Mouse (Mus musculus) heart, embryonic 14.5 days (tissue): Measurements from ENCODE around the gene Gm5105. TPM values are rescaled to one million over a fixed set of nuclear protein-coding genes. Genes with fewer than 3 reads are reported as not detected.

Experiments
- ATAC-seq: fragments of 200-750 bp; cut with Nextera tagmentation; 2 replicates; pipeline ENCODE4 v1.8.0; 2017; ENCODE audit warnings: low read depth, moderate TSS enrichment; ENCODE audit not compliant: insufficient number of reproducible peaks, insufficient read depth, low FRiP score
- H3K27ac ChIP-seq, 2 experiments: fragments of 200-500 bp in 1 of 2; fragments of 300-500 bp in 1 of 2; sonication (generic) in 1 of 2; replicated peaks in 1 of 2; 2 replicates each; pipeline ENCODE4 v1.5.1; 2012 to 2014; ENCODE audit warnings: low read depth in 2 of 2, low read length in 2 of 2, control low read depth in 1 of 2, mild to moderate bottlenecking in 1 of 2, mixed read lengths in 1 of 2; ENCODE audit not compliant: control insufficient read depth in 1 of 2, insufficient read depth in 1 of 2
- H3K27me3 ChIP-seq: fragments of 300-500 bp; sonication (generic); 2 replicates; pipeline ENCODE4 v1.6.1; 2014; ENCODE audit warnings: mild to moderate bottlenecking, low read length, control low read depth; ENCODE audit not compliant: control insufficient read depth, insufficient read depth
- H3K36me3 ChIP-seq: fragments of 300-500 bp; sonication (generic); 2 replicates; pipeline ENCODE4 v1.6.1; 2014; ENCODE audit warnings: mild to moderate bottlenecking, control low read depth, low read length, mixed read lengths; ENCODE audit not compliant: control insufficient read depth, insufficient read depth
- H3K4me1 ChIP-seq, 2 experiments: fragments of 200-500 bp in 1 of 2; fragments of 300-500 bp in 1 of 2; sonication (generic) in 1 of 2; 2 replicates each; pipeline ENCODE4 v1.6.1; 2012 to 2014; ENCODE audit warnings: low read length in 2 of 2, control low read depth in 1 of 2, mixed read lengths in 1 of 2; ENCODE audit not compliant: control insufficient read depth in 2 of 2, insufficient read depth in 2 of 2
- H3K4me2 ChIP-seq: fragments of 300-500 bp; sonication (generic); 2 replicates; pipeline ENCODE4 v1.6.1; 2014; ENCODE audit warnings: mild to moderate bottlenecking, low read length
- H3K4me3 ChIP-seq, 2 experiments: fragments of 200-500 bp in 1 of 2; fragments of 300-500 bp in 1 of 2; sonication (generic) in 1 of 2; 2 replicates each; pipeline ENCODE4 v1.5.1; 2012 to 2014; ENCODE audit warnings: low read length in 2 of 2, mild to moderate bottlenecking in 2 of 2, control low read depth in 1 of 2, low read depth in 1 of 2, moderate library complexity in 1 of 2; ENCODE audit not compliant: control insufficient read depth in 1 of 2, insufficient read depth in 1 of 2
- H3K9ac ChIP-seq: fragments of 300-500 bp; sonication (generic); 2 replicates; pipeline ENCODE4 v1.6.1; 2014; ENCODE audit warnings: mild to moderate bottlenecking, low read length
- H3K9me3 ChIP-seq: fragments of 300-500 bp; sonication (generic); 2 replicates; pipeline ENCODE4 v1.6.1; 2016; ENCODE audit warnings: low read length, control low read depth; ENCODE audit not compliant: control insufficient read depth
- WGBS: fragments of 180-500 bp; shearing (Covaris S2); extraction: QIAGEN DNeasy Blood & Tissue Kit; methylation state at CpG from one replicate; pipeline ENCODE4 v1.1.7; 2014; 5-methylcytosine and 5-hydroxymethylcytosine counted together
- polyA plus RNA-seq: library from polyadenylated mRNA; unstranded; fragments of >200 nt; fragmentation: Nextera tagmentation; extraction: Ambion mirVana; gene quantifications from 2 replicates; pipeline ENCODE4 v1.2.1, GENCODE M21; 2014

Gm5105 gene
- polyA plus RNA-seq, 1 experiment from 2014 or later: 0.57 TPM

DNA sequence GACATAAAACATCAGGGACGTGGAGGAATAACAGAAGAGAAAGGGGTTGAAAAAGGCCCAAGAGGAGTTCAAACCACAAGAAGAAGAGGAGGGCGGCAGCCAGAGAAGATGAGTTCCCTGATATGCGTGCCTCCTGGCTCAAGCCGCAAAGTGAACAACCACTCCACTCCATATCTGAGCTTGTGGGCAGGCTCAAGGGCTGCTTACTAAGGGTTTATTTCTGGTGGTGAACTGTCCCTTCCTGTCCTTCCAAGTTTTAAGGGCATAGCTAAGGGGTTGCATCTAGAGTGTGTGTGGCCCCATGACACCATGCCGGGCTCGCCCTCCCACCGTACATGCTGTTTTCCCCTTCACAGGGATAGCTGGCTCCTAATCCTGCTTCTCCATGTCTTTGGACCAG, 6.8 kb downstream of the Gm5105 start:
- WGBS: 45% methylated on average over 7 of the region's 7 CpGs
- no peak overlapping the region for H3K4me3 ChIP-seq

DNA sequence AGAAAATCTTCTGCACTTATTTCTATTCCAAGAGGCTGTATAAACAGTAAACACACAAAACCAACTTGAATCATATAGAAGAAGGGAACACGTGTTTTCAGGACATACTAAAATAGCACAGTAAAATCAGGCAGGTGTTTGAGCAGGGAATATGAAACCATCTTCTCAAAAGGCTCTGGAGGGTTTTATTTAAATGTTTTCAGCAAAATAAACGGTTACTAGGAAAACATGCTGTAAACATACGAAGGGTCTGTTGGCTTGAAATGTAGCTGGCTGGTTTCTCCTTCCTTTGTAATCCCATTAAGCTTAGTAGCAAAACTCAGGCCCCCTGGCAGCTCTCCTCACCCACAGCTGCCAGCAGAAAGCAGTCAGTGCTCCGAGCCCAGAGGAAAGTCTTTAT, 9.0 kb downstream of the Gm5105 start:
- H3K4me3 ChIP-seq: no peak overlapping the region
- H3K27me3 ChIP-seq: no peaks in the 10 kb centered on the region
- peaks cover 23 to 45% of the 10 kb centered on the region in 2 experiments for H3K4me1 ChIP-seq
- no peak overlapping the region for H3K27ac ChIP-seq
- ATAC-seq: no peak
- H3K4me2 ChIP-seq: no peak overlapping the region
- no peaks in the 10 kb centered on the region for H3K36me3 ChIP-seq
- no peaks in the 10 kb centered on the region for H3K9me3 ChIP-seq
- whole genome bisulfite sequencing: 71% methylated on average over 4 of the region's 4 CpGs
- H3K9ac ChIP-seq: no peak overlapping the region

More for the DNA sequence above, 6.8 kb downstream of the Gm5105 start:
- Histone ChIP-seq H3K4me2 (no peak overlapping the region), H3K27ac (peak overlapping the region; percentile 34 to 56), H3K36me3 (no peaks in the 10 kb centered on the region), H3K9ac (no peak overlapping the region), H3K27me3 (no peaks in the 10 kb centered on the region), H3K4me1 (peaks cover 27 to 56% of the 10 kb centered on the region in 2 experiments), H3K9me3 (no peaks in the 10 kb centered on the region)
- 0 out of 2 replicates have a peak, but pooled peaks have one; percentile 8 for ATAC-seq

DNA sequence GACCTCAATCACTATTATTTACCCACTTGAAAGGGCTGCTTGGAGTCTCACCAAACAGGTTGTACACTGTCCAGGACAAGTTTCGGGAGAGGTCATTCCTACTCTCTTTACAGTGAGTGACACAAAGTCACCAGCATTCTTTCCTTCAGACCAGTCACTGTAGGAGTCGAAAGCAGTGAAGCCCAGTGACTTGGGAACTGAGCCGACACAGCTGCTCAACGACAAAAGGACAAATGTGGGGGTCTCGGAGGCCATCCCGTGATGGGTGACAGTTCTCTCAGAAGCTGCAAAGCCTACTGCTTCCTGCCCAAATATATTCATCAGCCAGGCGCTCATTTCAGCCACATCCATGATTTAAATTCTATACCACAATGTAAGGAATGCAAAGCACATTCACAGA, 10.2 kb downstream of the Gm5105 start:
- H3K9ac ChIP-seq: no peak overlapping the region
- H3K27ac ChIP-seq: peak overlapping the region; percentile 51 to 53; a peak in 3 of 4 replicates
- H3K4me1 ChIP-seq: peaks cover 24 to 40% of the 10 kb centered on the region in 2 experiments
- no peaks in the 10 kb centered on the region for H3K36me3 ChIP-seq
- H3K4me2 ChIP-seq: no peak overlapping the region
- no peaks in the 10 kb centered on the region for H3K27me3 ChIP-seq
- no peak for ATAC-seq
- no peaks in the 10 kb centered on the region for H3K9me3 ChIP-seq
- 47% methylated on average over 7 of the region's 7 CpGs for WGBS
- H3K4me3 ChIP-seq: no peak overlapping the region

DNA sequence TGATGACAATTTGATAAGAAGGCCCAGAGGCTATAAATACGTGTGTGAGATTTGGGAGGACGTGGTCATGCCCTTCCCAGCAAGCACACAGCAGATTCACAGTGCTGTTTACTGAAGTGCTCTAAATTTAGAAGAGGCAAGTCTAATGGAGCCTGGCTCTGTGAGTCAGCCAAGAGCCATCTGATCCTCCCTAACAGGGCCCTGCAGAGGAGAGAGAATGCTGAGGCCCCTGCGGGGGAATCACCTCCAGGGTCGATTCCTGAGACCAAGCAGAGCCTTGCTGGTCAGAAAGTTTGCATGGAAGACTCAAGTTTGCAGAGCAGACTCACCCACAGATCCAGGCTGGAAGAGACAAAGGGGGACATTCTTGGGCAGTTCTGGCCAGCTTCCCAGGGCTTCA, 13.2 kb downstream of the Gm5105 start:
- Histone ChIP-seq H3K9ac (peak overlapping the region; percentile 68), H3K9me3 (no peaks in the 10 kb centered on the region), H3K4me3 (peak overlapping the region; percentile 6 to 11; a peak in 1 of 4 replicates), H3K36me3 (no peaks in the 10 kb centered on the region), H3K4me1 (peaks cover 19 to 30% of the 10 kb centered on the region in 2 experiments; a peak in 3 of 4 replicates), H3K4me2 (peak overlapping the region; percentile 56), H3K27ac (peak overlapping the region; percentile 99), H3K27me3 (no peaks in the 10 kb centered on the region)
- WGBS: 9% methylated on average over 4 of the region's 4 CpGs
- peak; percentile 91 for ATAC-seq

GRCm38 (mm10) chr3:138051431-138051830, 15.8 kb downstream of the Gm5105 start:
- Histone ChIP-seq H3K4me2 (no peak overlapping the region), H3K4me1 (peaks cover 14 to 18% of the 10 kb centered on the region in 2 experiments; a peak in 3 of 4 replicates), H3K9me3 (no peaks in the 10 kb centered on the region), H3K27me3 (no peaks in the 10 kb centered on the region), H3K4me3 (no peak overlapping the region), H3K27ac (no peak overlapping the region), H3K9ac (no peak overlapping the region), H3K36me3 (no peaks in the 10 kb centered on the region)
- no peak for ATAC-seq
- 68% methylated on average over 3 of the region's 3 CpGs for WGBS

- Histone ChIP-seq H3K9me3 (no peaks in the 10 kb centered on the region), H3K4me1 (peaks cover 14 to 18% of the 10 kb centered on the region in 2 experiments; a peak in 3 of 4 replicates), H3K4me2 (no peak overlapping the region), H3K27me3 (no peaks in the 10 kb centered on the region), H3K4me3 (no peak overlapping the region), H3K36me3 (no peaks in the 10 kb centered on the region), H3K9ac (no peak overlapping the region), H3K27ac (no peak overlapping the region)
- WGBS: 56% methylated on average over 11 of the region's 11 CpGs
- no peak for ATAC-seq
Observed at GRCm38 (mm10) chr3:138050772-138051171, 16.4 kb downstream of the Gm5105 start.

- ATAC-seq: no peak
- H3K27ac ChIP-seq: no peak overlapping the region
- H3K4me2 ChIP-seq: no peak overlapping the region
- H3K9me3 ChIP-seq: no peaks in the 10 kb centered on the region
- no peaks in the 10 kb centered on the region for H3K27me3 ChIP-seq
- no peak overlapping the region for H3K9ac ChIP-seq
- no peak overlapping the region for H3K4me3 ChIP-seq
- WGBS: 88% methylated on average over 6 of the region's 6 CpGs
- H3K36me3 ChIP-seq: no peaks in the 10 kb centered on the region
- peaks cover 11 to 18% of the 10 kb centered on the region in 2 experiments; a peak in 3 of 4 replicates for H3K4me1 ChIP-seq
Observed at GRCm38 (mm10) chr3:138049555-138049954, 17.6 kb downstream of the Gm5105 start.

- peaks cover 5 to 13% of the 10 kb centered on the region in 2 experiments for H3K4me1 ChIP-seq
- WGBS: 68% methylated on average over 7 of the region's 7 CpGs
- no peak for ATAC-seq
Observed at GRCm38 (mm10) chr3:138043316-138043715, 23.9 kb downstream of the Gm5105 start.

More at GRCm38 (mm10) chr3:138043316-138043715, 23.9 kb downstream of the Gm5105 start:
- Histone ChIP-seq H3K36me3 (no peaks in the 10 kb centered on the region), H3K4me2 (no peak overlapping the region), H3K9me3 (peaks cover 2% of the 10 kb centered on the region; the same call in 1 of the 2 replicates), H3K27me3 (no peaks in the 10 kb centered on the region), H3K27ac (peak overlapping the region; percentile 2 to 24; a peak in 1 of 4 replicates), H3K4me3 (no peak overlapping the region), H3K9ac (peak overlapping the region; percentile 34; the same call in 1 of the 2 replicates)
